Mouse (Mus musculus) intestine, embryonic 15.5 days (tissue): ENCODE data around the gene a. TPM values are rescaled to one million over a fixed set of nuclear protein-coding genes. Genes with fewer than 3 reads are reported as not detected.
"Not testable (repeated sequence)": the region's sequence is repeated elsewhere in the genome, so short reads cannot be mapped to it uniquely, and the experiment has no call there.

Source experiments
- ATAC-seq: fragments of 200-750 bp; cut with Nextera tagmentation; 2 replicates; pipeline ENCODE4 v1.8.0; 2017; ENCODE audit warnings: moderate TSS enrichment, moderate library complexity
- H3K27ac ChIP-seq: fragments of 300-500 bp; sonication (generic); 2 replicates; pipeline ENCODE4 v1.5.1; 2015; ENCODE audit warnings: mild to moderate bottlenecking, inconsistent platforms
- H3K27me3 ChIP-seq: fragments of 300-500 bp; sonication (generic); replicated peaks from 2 replicates; pipeline ENCODE4 v1.6.1; 2015; ENCODE audit warnings: inconsistent platforms
- H3K36me3 ChIP-seq: fragments of 300-500 bp; sonication (generic); 2 replicates; pipeline ENCODE4 v1.6.1; 2015; ENCODE audit warnings: inconsistent platforms
- H3K4me1 ChIP-seq: fragments of 300-500 bp; sonication (generic); replicated peaks from 2 replicates; pipeline ENCODE4 v1.6.1; 2015; ENCODE audit warnings: inconsistent platforms
- H3K4me2 ChIP-seq: fragments of 300-500 bp; sonication (generic); replicated peaks from 2 replicates; pipeline ENCODE4 v1.6.1; 2015; ENCODE audit warnings: mild to moderate bottlenecking, inconsistent platforms
- H3K4me3 ChIP-seq: fragments of 300-500 bp; sonication (generic); replicated peaks from 2 replicates; pipeline ENCODE4 v1.5.1; 2015; ENCODE audit warnings: inconsistent platforms
- H3K9ac ChIP-seq: fragments of 300-500 bp; sonication (generic); 2 replicates; pipeline ENCODE4 v1.6.1; 2015; ENCODE audit warnings: inconsistent platforms
- H3K9me3 ChIP-seq: fragments of 300-500 bp; sonication (generic); 2 replicates; pipeline ENCODE4 v1.6.1; 2016; ENCODE audit warnings: inconsistent platforms
- WGBS: fragments of 180-500 bp; shearing (Covaris S2); methylation state at CpG from one replicate; pipeline ENCODE4 v1.1.7; 2015; 5-methylcytosine and 5-hydroxymethylcytosine counted together
- polyA plus RNA-seq: library from polyadenylated mRNA; unstranded; fragments of >200 nt; fragmentation: Nextera tagmentation; extraction: Ambion mirVana; gene quantifications from 2 replicates; pipeline ENCODE4 v1.2.1, GENCODE M21; 2015

The a gene
- polyA plus RNA-seq, 1 experiment from 2014 or later = 0.63 TPM

GRCm38 (mm10) chr2:154937547-154938390 lies 146.6 kb downstream of the a start:
- Histone ChIP-seq H3K36me3 (no peaks in the 10 kb centered on the region), H3K27me3 (no peaks in the 10 kb centered on the region), H3K4me1 (peaks cover 2% of the 10 kb centered on the region; the same call in 1 of the 2 replicates), H3K9me3 (no peaks in the 10 kb centered on the region), H3K4me2 (no peak overlapping the region), H3K9ac (no peak overlapping the region), H3K4me3 (no peak overlapping the region), H3K27ac (no peak overlapping the region)
- WGBS = 65% methylated on average over 8 of the region's 8 CpGs
- ATAC-seq = peak; percentile 85

- Histone ChIP-seq H3K27ac (no peak overlapping the region), H3K4me1 (peaks cover 2% of the 10 kb centered on the region; the same call in 1 of the 2 replicates), H3K4me2 (no peak overlapping the region), H3K36me3 (no peaks in the 10 kb centered on the region), H3K9ac (no peak overlapping the region), H3K9me3 (no peaks in the 10 kb centered on the region), H3K4me3 (no peak overlapping the region), H3K27me3 (no peaks in the 10 kb centered on the region)
- no peak for ATAC-seq
- WGBS = 72% methylated on average over 10 of the region's 10 CpGs
These were observed 150.8 kb downstream of the a start for GRCm38 (mm10) chr2:154941952-154942351.

- H3K4me2 ChIP-seq = peak overlapping the region; percentile 28; the same call in 1 of the 2 replicates
- 60% methylated on average over 11 of the region's 11 CpGs for WGBS
- peaks cover 2% of the 10 kb centered on the region; the same call in 1 of the 2 replicates for H3K4me1 ChIP-seq
- H3K27ac ChIP-seq = no peak overlapping the region
- H3K27me3 ChIP-seq = no peaks in the 10 kb centered on the region
- no peaks in the 10 kb centered on the region for H3K36me3 ChIP-seq
- no peak overlapping the region for H3K4me3 ChIP-seq
- ATAC-seq = no peak
- H3K9ac ChIP-seq = no peak overlapping the region
- H3K9me3 ChIP-seq = no peaks in the 10 kb centered on the region
These were observed 151.3 kb downstream of the a start for GRCm38 (mm10) chr2:154942546-154942945.

- Histone ChIP-seq H3K4me2 (peak overlapping the region; percentile 28), H3K27ac (no peak overlapping the region), H3K36me3 (no peaks in the 10 kb centered on the region), H3K27me3 (no peaks in the 10 kb centered on the region), H3K4me1 (peaks cover 2% of the 10 kb centered on the region; the same call in 1 of the 2 replicates), H3K9me3 (no peaks in the 10 kb centered on the region), H3K9ac (no peak overlapping the region), H3K4me3 (no peak overlapping the region)
- 7% methylated on average over 11 of the region's 11 CpGs for WGBS
- peak; percentile 61; the same call in 1 of the 2 replicates for ATAC-seq
These were observed 151.9 kb downstream of the a start for GRCm38 (mm10) chr2:154943101-154943500.

- Histone ChIP-seq H3K9ac (no peak overlapping the region), H3K4me1 (peaks cover 5% of the 10 kb centered on the region), H3K27ac (no peak overlapping the region), H3K36me3 (no peaks in the 10 kb centered on the region), H3K4me3 (no peak overlapping the region), H3K27me3 (0 out of 2 replicates have a peak, but pooled peaks cover 2% of the 10 kb centered on the region), H3K4me2 (no peak overlapping the region), H3K9me3 (no peaks in the 10 kb centered on the region)
- no peak for ATAC-seq
- 90% methylated on average over 3 of the region's 3 CpGs for WGBS
These were observed 155.7 kb downstream of the a start for GRCm38 (mm10) chr2:154946921-154947320.

DNA sequence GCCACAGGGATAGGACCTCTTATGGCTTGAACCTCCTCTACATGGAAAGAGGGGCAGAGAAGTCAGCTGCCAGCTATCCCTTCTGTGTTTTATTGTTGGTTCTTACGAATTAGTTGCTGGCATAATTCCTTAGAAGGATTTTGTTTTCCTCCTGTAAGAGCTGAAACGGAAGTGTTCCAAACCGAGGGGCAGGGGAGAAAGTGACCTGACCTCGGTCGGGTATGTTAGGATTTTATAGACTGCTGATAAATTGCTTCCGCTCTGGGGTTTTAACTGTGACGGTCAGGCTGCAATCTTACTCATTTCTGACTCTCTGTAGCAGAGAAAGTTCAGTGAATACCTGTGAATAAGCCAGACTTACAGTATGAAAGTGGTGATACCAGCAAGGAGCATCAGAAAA lies 158.2 kb downstream of the a start:
- Histone ChIP-seq H3K27ac (no peak overlapping the region), H3K9me3 (no peaks in the 10 kb centered on the region), H3K36me3 (no peaks in the 10 kb centered on the region), H3K27me3 (0 out of 2 replicates have a peak, but pooled peaks cover 2% of the 10 kb centered on the region), H3K4me3 (no peak overlapping the region), H3K4me2 (no peak overlapping the region), H3K4me1 (peaks cover 3% of the 10 kb centered on the region; the same call in 1 of the 2 replicates), H3K9ac (no peak overlapping the region)
- ATAC-seq = no peak
- WGBS = 15% methylated on average over 7 of the region's 7 CpGs

DNA sequence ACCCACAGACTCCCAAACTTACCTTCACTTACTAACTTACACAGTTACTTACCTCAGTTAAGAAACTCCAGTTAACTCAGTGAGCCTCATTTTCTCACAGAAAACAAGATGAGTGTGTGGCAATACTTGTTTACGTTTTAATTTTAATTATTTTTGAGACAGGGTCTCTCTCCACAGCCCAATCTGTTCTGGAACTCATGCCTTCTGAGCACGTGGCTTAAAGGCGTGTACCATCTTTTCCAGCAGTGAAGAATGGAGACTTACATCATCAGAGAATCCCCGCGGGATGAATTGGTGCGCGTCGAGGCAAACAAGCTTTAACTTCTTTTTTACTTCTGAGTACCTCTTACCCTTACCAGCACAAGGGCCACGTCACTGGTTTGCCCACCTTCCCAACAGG lies 158.7 kb downstream of the a start:
- no peak overlapping the region for H3K4me2 ChIP-seq
- peaks cover 3% of the 10 kb centered on the region; the same call in 1 of the 2 replicates for H3K4me1 ChIP-seq
- no peak for ATAC-seq
- no peak overlapping the region for H3K4me3 ChIP-seq
- no peak overlapping the region for H3K27ac ChIP-seq
- H3K9ac ChIP-seq = no peak overlapping the region
- 75% methylated on average over 9 of the region's 9 CpGs for WGBS
- 0 out of 2 replicates have a peak, but pooled peaks cover 2% of the 10 kb centered on the region for H3K27me3 ChIP-seq
- H3K36me3 ChIP-seq = no peaks in the 10 kb centered on the region
- no peaks in the 10 kb centered on the region for H3K9me3 ChIP-seq

- H3K4me3 ChIP-seq = no peak overlapping the region
- H3K9me3 ChIP-seq = no peaks in the 10 kb centered on the region
- 0 out of 2 replicates have a peak, but pooled peaks cover 2% of the 10 kb centered on the region for H3K27me3 ChIP-seq
- H3K4me2 ChIP-seq = no peak overlapping the region
- 61% methylated on average over 5 of the region's 5 CpGs for WGBS
- no peaks in the 10 kb centered on the region for H3K36me3 ChIP-seq
- H3K9ac ChIP-seq = no peak overlapping the region
- no peak overlapping the region for H3K27ac ChIP-seq
- no peak for ATAC-seq
- peaks cover 3% of the 10 kb centered on the region; the same call in 1 of the 2 replicates for H3K4me1 ChIP-seq
These were observed 159.4 kb downstream of the a start for GRCm38 (mm10) chr2:154950601-154951000.

DNA sequence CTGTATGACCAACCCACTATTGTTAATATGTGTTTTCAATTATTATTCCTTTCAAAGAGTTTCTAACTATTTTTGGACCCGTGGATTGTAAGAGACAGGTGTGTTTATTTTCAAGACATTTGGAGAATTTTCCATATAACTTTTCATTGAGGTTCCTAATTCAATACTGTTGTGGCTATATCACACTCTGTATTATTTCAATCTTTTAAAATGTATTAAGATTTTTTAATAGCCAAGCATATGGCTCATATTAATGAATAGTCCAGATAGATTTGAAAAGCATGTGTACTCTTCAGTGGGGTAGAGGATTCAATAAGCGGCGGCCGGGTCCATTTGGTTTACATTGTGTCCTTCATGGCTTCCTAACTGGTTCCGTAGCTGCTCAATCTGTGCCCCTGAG lies 168.3 kb downstream of the a start:
- 82% methylated on average over 5 of the region's 5 CpGs for WGBS

DNA sequence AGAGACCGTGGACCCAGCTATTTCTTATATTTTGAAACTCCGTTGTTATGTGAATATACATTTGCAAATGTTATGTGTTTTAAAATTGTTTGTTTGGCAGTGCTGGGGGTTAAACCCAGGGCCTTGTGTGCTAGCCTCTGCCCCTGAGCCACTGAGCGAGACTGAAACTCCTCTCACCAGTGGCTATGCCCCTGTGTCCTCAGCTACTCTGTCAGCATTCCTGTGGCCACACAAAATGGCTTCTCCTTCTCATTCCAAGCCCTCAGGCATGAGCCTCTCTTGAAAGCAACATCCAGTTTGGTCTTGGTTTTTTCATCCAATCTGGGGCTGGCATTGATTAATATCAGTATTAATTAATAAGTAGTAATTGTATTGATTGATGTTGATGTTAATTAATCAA lies 168.7 kb downstream of the a start:
- no peak overlapping the region for H3K27ac ChIP-seq
- H3K4me1 ChIP-seq = no peaks in the 10 kb centered on the region
- H3K27me3 ChIP-seq = no peaks in the 10 kb centered on the region
- no peaks in the 10 kb centered on the region for H3K9me3 ChIP-seq
- H3K4me2 ChIP-seq = no peak overlapping the region
- no peaks in the 10 kb centered on the region for H3K36me3 ChIP-seq
- H3K4me3 ChIP-seq = no peak overlapping the region
- WGBS = 88% methylated on average over 3 of the region's 3 CpGs
- H3K9ac ChIP-seq = no peak overlapping the region
- ATAC-seq = no peak

More for the DNA sequence above, 168.3 kb downstream of the a start:
- no peak overlapping the region for H3K27ac ChIP-seq
- H3K4me1 ChIP-seq = no peaks in the 10 kb centered on the region
- H3K27me3 ChIP-seq = no peaks in the 10 kb centered on the region
- H3K9ac ChIP-seq = no peak overlapping the region
- H3K4me3 ChIP-seq = no peak overlapping the region
- no peak for ATAC-seq
- no peaks in the 10 kb centered on the region for H3K9me3 ChIP-seq
- no peaks in the 10 kb centered on the region for H3K36me3 ChIP-seq
- H3K4me2 ChIP-seq = no peak overlapping the region

DNA sequence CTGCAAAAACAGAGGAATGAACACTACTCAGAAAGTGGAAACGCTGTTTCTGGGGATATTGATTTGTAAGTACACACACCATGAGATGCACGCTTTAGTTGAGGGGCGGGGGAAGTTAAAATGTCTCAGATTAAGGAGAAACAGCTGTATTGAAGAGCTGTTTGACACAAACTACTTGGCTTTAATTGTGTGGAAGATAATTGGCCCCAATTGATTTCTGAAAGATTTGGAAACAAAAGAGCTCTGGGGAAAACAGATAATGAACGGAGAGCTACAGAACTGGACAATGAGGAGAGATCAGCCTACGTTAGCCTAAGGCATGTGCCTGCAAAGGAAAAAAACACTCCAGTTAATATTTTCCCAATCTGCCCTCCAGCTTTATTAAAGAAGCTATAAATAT lies 172.0 kb downstream of the a start:
- H3K9ac ChIP-seq = no peak overlapping the region
- H3K4me1 ChIP-seq = no peaks in the 10 kb centered on the region
- no peak for ATAC-seq
- H3K36me3 ChIP-seq = no peaks in the 10 kb centered on the region
- H3K9me3 ChIP-seq = no peaks in the 10 kb centered on the region
- 54% methylated on average over 5 of the region's 5 CpGs for WGBS
- H3K4me3 ChIP-seq = no peak overlapping the region
- no peak overlapping the region for H3K27ac ChIP-seq
- H3K27me3 ChIP-seq = no peaks in the 10 kb centered on the region
- no peak overlapping the region for H3K4me2 ChIP-seq

DNA sequence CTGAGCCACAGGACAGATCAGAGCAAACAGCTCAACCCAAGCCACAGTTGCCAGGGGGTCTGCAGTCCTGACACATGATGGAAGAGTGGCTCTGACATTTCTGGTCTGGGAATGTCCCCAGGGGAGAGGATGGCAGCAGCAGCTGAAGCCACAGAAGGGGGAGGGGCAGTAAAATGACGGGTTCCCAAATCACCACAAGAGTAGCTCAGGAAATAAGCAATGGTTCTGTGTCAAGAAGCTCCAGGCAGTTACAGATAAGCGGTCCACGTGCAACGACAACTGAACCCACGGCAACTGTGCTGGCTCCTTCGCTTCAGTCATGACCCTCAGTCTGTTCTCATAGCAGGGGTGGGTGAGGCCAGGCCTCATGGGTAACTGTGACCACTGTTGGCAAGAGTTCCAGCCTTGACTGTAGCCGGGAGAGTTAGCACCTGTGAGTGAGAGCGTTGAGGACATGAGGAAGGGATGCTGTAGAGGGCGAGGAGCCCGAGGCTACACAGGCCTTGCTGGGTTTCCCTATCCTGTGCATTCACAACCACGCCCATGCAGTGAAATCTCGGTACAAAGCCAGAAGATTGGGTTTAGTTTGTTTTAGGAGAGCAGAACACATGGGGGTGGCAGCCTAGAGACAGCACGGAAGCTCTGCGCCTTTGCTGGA lies 178.7 kb downstream of the a start:
- H3K27ac ChIP-seq = not testable (repeated sequence)

More for the DNA sequence above, 178.7 kb downstream of the a start:
- H3K9ac ChIP-seq, ATAC-seq, H3K27me3 ChIP-seq, H3K4me2 ChIP-seq, H3K9me3 ChIP-seq, H3K36me3 ChIP-seq, H3K4me1 ChIP-seq, H3K4me3 ChIP-seq: not testable (repeated sequence)
- 66% methylated on average over 14 of the region's 14 CpGs for WGBS
